Mouse (Mus musculus) layer of hippocampus, adult 2 months (tissue): Measurements from ENCODE around the gene Selenoo. TPM values are rescaled to one million over a fixed set of nuclear protein-coding genes. Genes with fewer than 3 reads are reported as not detected.
A peak's percentile ranks its signal among the peaks of the same experiment; 100 is the strongest.

Experiments
- DNase-seq, 2 experiments: peaks; one replicate each; pipeline ENCODE4 v3.0.0; 2022; ENCODE audit warnings: low spot score in 2 of 2
- H3K27ac ChIP-seq: fragments of 200-600 bp; 2 replicates; pipeline ENCODE4 v1.8.1; 2022
- H3K4me3 ChIP-seq: fragments of 200-600 bp; 2 replicates; pipeline ENCODE4 v1.8.1; 2022; ENCODE audit warnings: mild to moderate bottlenecking
- CTCF ChIP-seq: fragments of 200-600 bp; conservative IDR thresholded peaks from 2 replicates; pipeline ENCODE4 v1.8.1; 2022; ENCODE audit warnings: antibody characterized with exemption, mild to moderate bottlenecking, moderate library complexity
- total RNA-seq, 2 experiments: library from RNA; stranded (reverse); gene quantifications; 2 replicates each; pipeline ENCODE4 v1.2.3; 2021

The Selenoo gene
- total RNA-seq, 2 experiments from 2014 or later = 21.2 to 22.0 TPM

DNA sequence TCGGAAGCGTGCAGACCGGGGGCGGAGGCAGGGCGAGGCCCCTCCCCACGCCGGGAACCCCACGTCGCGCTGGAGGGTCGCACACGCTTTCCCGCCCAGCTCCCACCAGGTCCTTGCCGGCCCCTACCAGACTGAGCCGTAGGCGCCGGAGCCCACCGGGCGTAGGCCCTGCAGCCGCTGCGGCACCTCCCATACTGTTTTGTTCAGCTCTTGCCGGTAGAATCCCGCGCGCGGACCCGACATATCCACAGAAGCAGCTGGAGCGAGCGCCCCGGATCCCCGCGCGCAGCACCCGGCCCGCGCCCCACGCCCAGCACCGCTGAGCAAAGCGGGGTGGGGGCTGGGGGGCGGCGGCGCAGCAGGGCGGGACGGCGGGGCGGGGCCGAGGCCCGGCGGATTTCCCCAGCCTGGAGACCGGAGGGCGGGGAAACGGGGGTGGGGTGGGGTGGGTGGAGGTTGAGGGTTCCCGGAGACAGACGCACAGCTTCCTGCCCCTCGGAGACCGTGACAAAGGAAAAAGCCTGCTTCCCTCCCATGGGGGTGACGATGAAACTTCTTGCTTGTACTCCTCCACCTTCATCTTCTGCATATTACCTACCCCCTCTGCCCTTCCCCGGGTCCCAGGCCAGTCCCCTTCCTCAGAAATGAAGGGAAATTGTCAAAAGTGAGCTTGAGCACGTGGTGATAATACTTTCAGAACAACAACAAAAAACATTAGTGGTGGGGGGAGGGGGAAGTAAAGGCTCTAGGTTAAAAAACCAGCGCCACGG is 60.6 kb downstream of the Selenoo start, which contains the start of gene Mapk11:
Gene Mapk11, minus strand, starts transcription at position 358 of the 770 bp plus-strand sequence.
- TF ChIP-seq CTCF = no peak
- Histone ChIP-seq H3K27ac (peak within 1 kb of the TSS; percentile 87), H3K4me3 (peak within 1 kb of the TSS; percentile 81)
- DNase-seq = no peak

Other genes starting within 250 kb of the Selenoo start
- 10 to 100 TPM; 29.9 to 37.9 TPM for gene Pim3, start 226.9 kb upstream of the Selenoo start, total RNA-seq
- gene Ttll8, start 134.7 kb upstream of the Selenoo start, total RNA-seq = 1 to 10 TPM; 1.5 to 2.0 TPM
- 100 to 1,000 TPM; 114 to 116 TPM for gene Mlc1, start 110.1 kb upstream of the Selenoo start, total RNA-seq
- gene Mov10l1, start 106.2 kb upstream of the Selenoo start, total RNA-seq = not detected
- 100 to 1,000 TPM; 159 to 177 TPM for gene Panx2, start 29.4 kb upstream of the Selenoo start, total RNA-seq
- 10 to 100 TPM; 21.4 to 24.2 TPM for gene Trabd, start 14.0 kb upstream of the Selenoo start, total RNA-seq
- gene Tubgcp6, start 34.0 kb downstream of the Selenoo start, total RNA-seq = 10 to 100 TPM; 31.0 to 31.5 TPM
- gene Hdac10, start 39.6 kb downstream of the Selenoo start, total RNA-seq = 10 to 100 TPM; 16.3 to 17.9 TPM
- 1 to 10 TPM; 4.4 to 5.6 TPM for gene Mapk12, start 51.6 kb downstream of the Selenoo start, total RNA-seq
- gene Mapk11, start 60.5 kb downstream of the Selenoo start, total RNA-seq = 10 to 100 TPM; 21.6 to 25.8 TPM
- 10 to 100 TPM; 49.7 to 59.1 TPM for gene Plxnb2, start 91.7 kb downstream of the Selenoo start, total RNA-seq
- gene Dennd6b, start 107.4 kb downstream of the Selenoo start, total RNA-seq = 10 to 100 TPM; 39.6 to 41.5 TPM
- 100 to 1,000 TPM; 170 to 172 TPM for gene Ppp6r2, start 122.5 kb downstream of the Selenoo start, total RNA-seq
- 100 to 1,000 TPM; 356 to 361 TPM for gene Sbf1, start 226.2 kb downstream of the Selenoo start, total RNA-seq
- gene Adm2, start 233.6 kb downstream of the Selenoo start, total RNA-seq = not detected
- not detected for gene Miox, start 245.3 kb downstream of the Selenoo start, total RNA-seq